Mouse (Mus musculus): ENCODE data around the gene Dlx5. TPM values are rescaled to one million over a fixed set of nuclear protein-coding genes. Genes with fewer than 3 reads are reported as not detected.

Dlx5 gene
- polyA plus RNA-seq, 1 experiment from 2014 or later: 0.88 TPM

- ATAC-seq (replicated peaks; ENCODE audit: low FRiP score): peak; percentile 64
Observed at GRCm38 (mm10) chr6:6863160-6863870, 18.6 kb downstream of the Dlx5 start, which contains the start of gene Dlx6. Gene Dlx6 (plus strand): TSS chr6:6863334.

GRCm38 (mm10) chr6:6862611-6863010 is 19.3 kb downstream of the Dlx5 start:
- H3K27me3 ChIP-seq (replicated peaks; ENCODE audit: control insufficient read depth, insufficient read depth, low read length): peaks cover 93% of the 10 kb centered on the region
- peak overlapping the region; percentile 45 for H3K4me3 ChIP-seq (ENCODE audit: low read depth, low read length)
- 1% methylated on average over 23 of the region's 23 CpGs for WGBS
- peak overlapping the region; percentile 74 for H3K4me2 ChIP-seq
- peak; percentile 69 for DNase-seq (ENCODE audit: low spot score)
- no peak overlapping the region for H3K27ac ChIP-seq (ENCODE audit: low read depth, low read length)
- peak; percentile 61; the same call in 1 of the 2 replicates for ATAC-seq (replicated peaks; ENCODE audit: low FRiP score)
- H3K4me1 ChIP-seq (replicated peaks; ENCODE audit: control insufficient read depth, insufficient read depth, low read length): no peaks in the 10 kb centered on the region; the same call in 1 of the 2 replicates
- no peak overlapping the region for H3K9ac ChIP-seq (ENCODE audit: low read depth, low read length)
- no peaks in the 10 kb centered on the region for H3K9me3 ChIP-seq (ENCODE audit: control insufficient read depth, low read length)
- H3K36me3 ChIP-seq (ENCODE audit: control insufficient read depth, insufficient read depth, low read length): no peaks in the 10 kb centered on the region

More at GRCm38 (mm10) chr6:6863160-6863870, 18.6 kb downstream of the Dlx5 start, which contains the start of gene Dlx6:
- no peak within 1 kb of the TSS for H3K9ac ChIP-seq (ENCODE audit: low read depth, low read length)
- no peaks in the 10 kb centered on the region for H3K9me3 ChIP-seq (ENCODE audit: control insufficient read depth, low read length)
- no peaks in the 10 kb centered on the region; the same call in 1 of the 2 replicates for H3K4me1 ChIP-seq (replicated peaks; ENCODE audit: control insufficient read depth, insufficient read depth, low read length)
- no peaks in the 10 kb centered on the region for H3K36me3 ChIP-seq (ENCODE audit: control insufficient read depth, insufficient read depth, low read length)
- DNase-seq (ENCODE audit: low spot score): peak; percentile 70
- peak within 1 kb of the TSS; percentile 74 for H3K4me2 ChIP-seq
- peaks cover 89% of the 10 kb centered on the region for H3K27me3 ChIP-seq (replicated peaks; ENCODE audit: control insufficient read depth, insufficient read depth, low read length)
- H3K4me3 ChIP-seq (ENCODE audit: low read depth, low read length): peak within 1 kb of the TSS; percentile 45
- no peak within 1 kb of the TSS for H3K27ac ChIP-seq (ENCODE audit: low read depth, low read length)
- under 1% methylated on average over 52 of the region's 52 CpGs for WGBS

- WGBS: 5% methylated on average over 11 of the region's 11 CpGs
- Histone ChIP-seq H3K27ac (ENCODE audit: low read depth, low read length) (no peak overlapping the region), H3K4me3 (ENCODE audit: low read depth, low read length) (no peak overlapping the region), H3K4me2 (no peak overlapping the region), H3K36me3 (ENCODE audit: control insufficient read depth, insufficient read depth, low read length) (no peaks in the 10 kb centered on the region), H3K9me3 (ENCODE audit: control insufficient read depth, low read length) (no peaks in the 10 kb centered on the region), H3K9ac (ENCODE audit: low read depth, low read length) (no peak overlapping the region), H3K27me3 (replicated peaks; ENCODE audit: control insufficient read depth, insufficient read depth, low read length) (peaks cover 95% of the 10 kb centered on the region), H3K4me1 (replicated peaks; ENCODE audit: control insufficient read depth, insufficient read depth, low read length) (no peaks in the 10 kb centered on the region; the same call in 1 of the 2 replicates)
- no peak for DNase-seq (ENCODE audit: low spot score)
- no peak for ATAC-seq (replicated peaks; ENCODE audit: low FRiP score)
Observed at GRCm38 (mm10) chr6:6861798-6862428, 20.0 kb downstream of the Dlx5 start.

GRCm38 (mm10) chr6:6861086-6861797 is 20.6 kb downstream of the Dlx5 start:
- no peak for ATAC-seq (replicated peaks; ENCODE audit: low FRiP score)
- no peak for DNase-seq (ENCODE audit: low spot score)
- Histone ChIP-seq H3K27ac (ENCODE audit: low read depth, low read length) (no peak overlapping the region), H3K27me3 (replicated peaks; ENCODE audit: control insufficient read depth, insufficient read depth, low read length) (peaks cover 95% of the 10 kb centered on the region), H3K36me3 (ENCODE audit: control insufficient read depth, insufficient read depth, low read length) (no peaks in the 10 kb centered on the region), H3K4me2 (no peak overlapping the region), H3K9me3 (ENCODE audit: control insufficient read depth, low read length) (no peaks in the 10 kb centered on the region), H3K9ac (ENCODE audit: low read depth, low read length) (no peak overlapping the region), H3K4me1 (replicated peaks; ENCODE audit: control insufficient read depth, insufficient read depth, low read length) (no peaks in the 10 kb centered on the region; the same call in 1 of the 2 replicates), H3K4me3 (ENCODE audit: low read depth, low read length) (no peak overlapping the region)
- WGBS: 2% methylated on average over 21 of the region's 21 CpGs

- 0 out of 2 replicates have a peak overlapping the region, but pooled peaks have one; percentile 0 for H3K4me3 ChIP-seq (ENCODE audit: low read depth, low read length)
- H3K36me3 ChIP-seq (ENCODE audit: control insufficient read depth, insufficient read depth, low read length): no peaks in the 10 kb centered on the region
- peak overlapping the region; percentile 4; the same call in 1 of the 2 replicates for H3K4me2 ChIP-seq
- no peak overlapping the region for H3K9ac ChIP-seq (ENCODE audit: low read depth, low read length)
- H3K4me1 ChIP-seq (replicated peaks; ENCODE audit: control insufficient read depth, insufficient read depth, low read length): no peaks in the 10 kb centered on the region; the same call in 1 of the 2 replicates
- WGBS: under 1% methylated on average over 33 of the region's 33 CpGs
- ATAC-seq (replicated peaks; ENCODE audit: low FRiP score): no peak
- H3K27me3 ChIP-seq (replicated peaks; ENCODE audit: control insufficient read depth, insufficient read depth, low read length): peaks cover 95% of the 10 kb centered on the region
- no peak for DNase-seq (ENCODE audit: low spot score)
- H3K9me3 ChIP-seq (ENCODE audit: control insufficient read depth, low read length): no peaks in the 10 kb centered on the region
- no peak overlapping the region for H3K27ac ChIP-seq (ENCODE audit: low read depth, low read length)
Observed at GRCm38 (mm10) chr6:6860411-6861085, 21.3 kb downstream of the Dlx5 start.

- H3K4me3 ChIP-seq (ENCODE audit: low read depth, low read length): no peak overlapping the region
- ATAC-seq (replicated peaks; ENCODE audit: low FRiP score): no peak
Observed at GRCm38 (mm10) chr6:6859950-6860410, 21.9 kb downstream of the Dlx5 start.

GRCm38 (mm10) chr6:6859111-6859949 is 22.6 kb downstream of the Dlx5 start:
- peaks cover 95% of the 10 kb centered on the region for H3K27me3 ChIP-seq (replicated peaks; ENCODE audit: control insufficient read depth, insufficient read depth, low read length)
- DNase-seq (ENCODE audit: low spot score) (no peak), ATAC-seq (replicated peaks; ENCODE audit: low FRiP score) (no peak)
- WGBS: 1% methylated on average over 19 of the region's 19 CpGs
- no peak overlapping the region for H3K27ac ChIP-seq (ENCODE audit: low read depth, low read length)
- H3K9me3 ChIP-seq (ENCODE audit: control insufficient read depth, low read length): no peaks in the 10 kb centered on the region
- no peak overlapping the region for H3K9ac ChIP-seq (ENCODE audit: low read depth, low read length)
- no peaks in the 10 kb centered on the region for H3K36me3 ChIP-seq (ENCODE audit: control insufficient read depth, insufficient read depth, low read length)
- no peak overlapping the region for H3K4me2 ChIP-seq
- no peak overlapping the region for H3K4me3 ChIP-seq (ENCODE audit: low read depth, low read length)
- no peaks in the 10 kb centered on the region; the same call in 1 of the 2 replicates for H3K4me1 ChIP-seq (replicated peaks; ENCODE audit: control insufficient read depth, insufficient read depth, low read length)

More at GRCm38 (mm10) chr6:6859950-6860410, 21.9 kb downstream of the Dlx5 start:
- no peak for DNase-seq (ENCODE audit: low spot score)
- H3K27ac ChIP-seq (ENCODE audit: low read depth, low read length): no peak overlapping the region
- WGBS: 2% methylated on average over 21 of the region's 21 CpGs
- no peaks in the 10 kb centered on the region for H3K36me3 ChIP-seq (ENCODE audit: control insufficient read depth, insufficient read depth, low read length)
- H3K9me3 ChIP-seq (ENCODE audit: control insufficient read depth, low read length): no peaks in the 10 kb centered on the region
- H3K27me3 ChIP-seq (replicated peaks; ENCODE audit: control insufficient read depth, insufficient read depth, low read length): peaks cover 95% of the 10 kb centered on the region
- H3K4me1 ChIP-seq (replicated peaks; ENCODE audit: control insufficient read depth, insufficient read depth, low read length): no peaks in the 10 kb centered on the region; the same call in 1 of the 2 replicates
- no peak overlapping the region for H3K9ac ChIP-seq (ENCODE audit: low read depth, low read length)
- H3K4me2 ChIP-seq: peak overlapping the region; percentile 4; the same call in 1 of the 2 replicates

All from liver, embryonic 11.5 days (tissue).